Comparison of ENCODE assay signal across 7 mouse cellular contexts in the genomic region with DNA sequence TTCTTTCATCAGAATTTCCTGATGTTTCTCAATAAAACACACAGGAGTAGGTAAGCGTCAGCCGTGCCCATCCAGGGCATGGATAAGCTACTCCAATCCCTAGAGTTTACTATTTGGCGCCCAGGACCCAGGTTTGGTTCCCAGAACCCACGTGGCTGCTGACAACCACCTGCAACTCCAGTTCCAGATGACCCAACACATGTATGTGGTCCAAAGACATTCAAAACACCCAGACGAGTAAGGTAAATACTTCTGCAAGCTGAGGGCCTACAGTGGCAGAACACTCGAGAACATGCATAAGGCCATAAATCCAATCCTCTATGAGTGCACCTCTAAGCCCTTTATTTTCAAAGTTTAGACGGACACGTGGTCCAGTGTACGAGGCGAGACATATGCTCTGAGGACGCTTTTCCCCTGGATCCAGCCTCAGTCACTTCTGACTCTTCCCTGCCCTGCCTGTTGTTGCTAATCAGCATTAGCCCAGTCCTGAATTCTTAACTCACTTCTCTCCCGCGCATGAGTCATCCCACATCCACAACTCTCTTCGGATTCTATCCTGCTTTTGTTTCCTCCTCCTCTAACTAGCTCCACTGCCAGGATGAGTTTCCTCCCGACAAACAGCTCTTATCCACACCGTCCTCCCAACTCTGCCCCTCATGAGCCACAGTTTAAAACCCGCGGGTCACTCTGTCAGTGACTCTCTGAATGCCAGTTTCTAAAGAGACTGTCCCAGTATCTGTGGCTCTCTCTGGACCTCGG. TPM values are rescaled to one million over a fixed set of nuclear protein-coding genes. Genes with fewer than 3 reads are reported as not detected.
DNase-seq lines count a peak whose midpoint lies in the region; ATAC-seq and TF ChIP-seq lines count a peak whose summit lies in the region.

No protein-coding gene starts in this region.

- H3ac ChIP-seq in myocyte (ENCODE audit: control insufficient read depth, insufficient read length) = no peak overlapping the region

- DNase-seq in embryonic facial prominence, embryonic 11.5 days (ENCODE audit: low spot score) = no peak
- no peak for DNase-seq in cerebellum, adult 9-11 months

- peak overlapping the region; percentile 29; the same call in 1 of the 2 replicates for H3K9ac ChIP-seq in embryonic facial prominence, embryonic 11.5 days (replicated peaks; ENCODE audit: low read length)
- peak overlapping the region; percentile 93; the same call in 1 of the 2 replicates for H3K9ac ChIP-seq in hindbrain, embryonic 16.5 days (ENCODE audit: low read depth, low read length)

- ATAC-seq in megakaryocyte, adult 5-6 weeks (ENCODE audit: poor library complexity, severe bottlenecking) = no peak
- ATAC-seq in embryonic facial prominence, embryonic 11.5 days (replicated peaks; ENCODE audit: insufficient number of reproducible peaks, low FRiP score, low TSS enrichment, low read depth) = no peak
- no peak for ATAC-seq in hindbrain, embryonic 16.5 days
- no peak for ATAC-seq in granulocyte monocyte progenitor cell, adult 5-6 weeks (replicated peaks; ENCODE audit: poor library complexity, severe bottlenecking)

- H3K4me3 ChIP-seq in megakaryocyte, embryonic 14.5 days (replicated peaks) = peak overlapping the region; percentile 84
- H3K4me3 ChIP-seq in embryonic facial prominence, embryonic 11.5 days (ENCODE audit: low read depth, low read length) = no peak overlapping the region
- H3K4me3 ChIP-seq in hindbrain, embryonic 16.5 days (ENCODE audit: low read length) = peak overlapping the region; percentile 68; the same call in 1 of the 2 replicates
- H3K4me3 ChIP-seq in myocyte = peak overlapping the region; percentile 61

- H3K79me2 ChIP-seq in myocyte (ENCODE audit: control insufficient read depth, insufficient read depth) = peaks cover 85% of the 10 kb centered on the region

- H3K36me3 ChIP-seq in megakaryocyte, embryonic 14.5 days (replicated peaks; ENCODE audit: low read length) = peaks cover 21% of the 10 kb centered on the region
- no peaks in the 10 kb centered on the region; the same call in 1 of the 2 replicates for H3K36me3 ChIP-seq in embryonic facial prominence, embryonic 11.5 days (replicated peaks; ENCODE audit: control insufficient read depth, insufficient read depth, low read depth, low read length)
- no peaks in the 10 kb centered on the region for H3K36me3 ChIP-seq in hindbrain, embryonic 16.5 days (ENCODE audit: control insufficient read depth, insufficient read depth, low read length)
- peaks cover under 1% of the 10 kb centered on the region for H3K36me3 ChIP-seq in myocyte (ENCODE audit: control insufficient read depth, insufficient read depth)

- no peaks in the 10 kb centered on the region for H3K27me3 ChIP-seq in megakaryocyte, embryonic 14.5 days (replicated peaks)
- no peaks in the 10 kb centered on the region for H3K27me3 ChIP-seq in embryonic facial prominence, embryonic 11.5 days (ENCODE audit: control insufficient read depth, insufficient read depth, low read length)
- H3K27me3 ChIP-seq in hindbrain, embryonic 16.5 days (replicated peaks; ENCODE audit: control insufficient read depth, insufficient read depth, low read length) = no peaks in the 10 kb centered on the region
- H3K27me3 ChIP-seq in myocyte (ENCODE audit: control insufficient read depth, insufficient read depth, insufficient read length) = no peaks in the 10 kb centered on the region

- H3K4me1 ChIP-seq in megakaryocyte, embryonic 14.5 days = peaks cover 74% of the 10 kb centered on the region
- H3K4me1 ChIP-seq in embryonic facial prominence, embryonic 11.5 days (ENCODE audit: control insufficient read depth, insufficient read depth, low read length) = peaks cover 8% of the 10 kb centered on the region
- H3K4me1 ChIP-seq in hindbrain, embryonic 16.5 days (ENCODE audit: control insufficient read depth, insufficient read depth, low read depth, low read length) = peaks cover 50% of the 10 kb centered on the region

- 76% methylated on average over 19 of the region's 19 CpGs for WGBS in embryonic facial prominence, embryonic 11.5 days
- WGBS in hindbrain, embryonic 16.5 days = 77% methylated on average over 19 of the region's 19 CpGs

- no peaks in the 10 kb centered on the region for H3K9me3 ChIP-seq in megakaryocyte, embryonic 14.5 days
- H3K9me3 ChIP-seq in embryonic facial prominence, embryonic 11.5 days (replicated peaks; ENCODE audit: control insufficient read depth, low read length) = no peaks in the 10 kb centered on the region
- no peaks in the 10 kb centered on the region for H3K9me3 ChIP-seq in hindbrain, embryonic 16.5 days (ENCODE audit: control insufficient read depth, low read length)

- TF ChIP-seq POLR2A in myocyte (IDR thresholded peaks at IDR 0.05; ENCODE audit: insufficient read length, low read depth) = no peak

- no peak overlapping the region; the same call in 1 of the 2 replicates for H3K4me2 ChIP-seq in embryonic facial prominence, embryonic 11.5 days (ENCODE audit: low read depth, low read length)
- H3K4me2 ChIP-seq in hindbrain, embryonic 16.5 days (ENCODE audit: low read length) = peak overlapping the region; percentile 88
- H3K4me2 ChIP-seq in myocyte (ENCODE audit: low read depth) = peak overlapping the region; percentile 90

- no peak overlapping the region for H3K27ac ChIP-seq in embryonic facial prominence, embryonic 11.5 days (replicated peaks; ENCODE audit: low read depth, low read length)
- H3K27ac ChIP-seq in hindbrain, embryonic 16.5 days (ENCODE audit: low read depth, low read length) = no peak overlapping the region

TF ChIP-seq in myocyte, 11 proteins besides CTCF, POLR2A, EP300 and RAD21 (continues in another document):
- no peak for TF ChIP-seq E2F4 (IDR thresholded peaks at IDR 0.05; ENCODE audit: insufficient read depth)
- TF ChIP-seq POLR2AphosphoS2 (IDR thresholded peaks at IDR 0.05; ENCODE audit: insufficient read length, low read depth) = no peak
- no peak for TF ChIP-seq REST (IDR thresholded peaks at IDR 0.05; ENCODE audit: insufficient read depth, insufficient read length)
- TF ChIP-seq TCF3 (IDR thresholded peaks at IDR 0.05; ENCODE audit: insufficient read length, low read depth) = no peak
- no peak for TF ChIP-seq MYOG (IDR thresholded peaks at IDR 0.05; ENCODE audit: control insufficient read depth in 1 of 3, insufficient read depth in 1 of 3, insufficient read length in 2 of 3, low read depth in 2 of 3)

RNA-seq across cellular contexts. Expression of gene Josd1, which starts 3.8 kb away (rescaled TPM):
- polyA plus RNA-seq in megakaryocyte, embryonic 14.5 days (2012; ENCODE audit: insufficient read depth, low replicate concordance) = 5.4 and 16.7 TPM in 2 replicates
- total RNA-seq in megakaryocyte, adult 5-6 weeks (2015) = 6.7 and 8.0 TPM in 2 replicates
- total RNA-seq in megakaryocyte, adult 5-6 weeks (2017) = 10.7 and 13.0 TPM in 2 replicates
- polyA plus RNA-seq in embryonic facial prominence, embryonic 11.5 days (2014; fragmentation: Nextera tagmentation; extraction: Ambion mirVana) = 16.4 and 17.4 TPM in 2 replicates
- polyA plus RNA-seq in hindbrain, embryonic 16.5 days (2015; fragmentation: Nextera tagmentation; extraction: Ambion mirVana) = 19.1 and 21.5 TPM in 2 replicates
- 40.6 TPM for polyA plus RNA-seq in myocyte (2012; fragmentation: generic; extraction: Trizol)
- total RNA-seq in granulocyte monocyte progenitor cell, adult 5-6 weeks (2014; fragmentation: Nextera tagmentation) = 22.7 and 24.9 TPM in 2 replicates
- total RNA-seq in granulocyte monocyte progenitor cell, adult 5-6 weeks (2017) = 19.2 and 23.6 TPM in 2 replicates

RNA-seq across cellular contexts. Expression of gene Gtpbp1, which starts 6.8 kb away (rescaled TPM):
- 42.4 and 70.4 TPM in 2 replicates for polyA plus RNA-seq in megakaryocyte, embryonic 14.5 days (2012; ENCODE audit: insufficient read depth, low replicate concordance)
- total RNA-seq in megakaryocyte, adult 5-6 weeks (2015) = 31.2 and 31.9 TPM in 2 replicates
- 36.8 and 56.8 TPM in 2 replicates for total RNA-seq in megakaryocyte, adult 5-6 weeks (2017)
- polyA plus RNA-seq in embryonic facial prominence, embryonic 11.5 days (2014; fragmentation: Nextera tagmentation; extraction: Ambion mirVana) = 29.2 and 31.6 TPM in 2 replicates
- 46.0 and 51.5 TPM in 2 replicates for polyA plus RNA-seq in hindbrain, embryonic 16.5 days (2015; fragmentation: Nextera tagmentation; extraction: Ambion mirVana)
- polyA plus RNA-seq in myocyte (2012; fragmentation: generic; extraction: Trizol) = 52.7 TPM
- 45.8 and 52.4 TPM in 2 replicates for total RNA-seq in granulocyte monocyte progenitor cell, adult 5-6 weeks (2014; fragmentation: Nextera tagmentation)
- 47.0 and 59.9 TPM in 2 replicates for total RNA-seq in granulocyte monocyte progenitor cell, adult 5-6 weeks (2017)

RNA-seq across cellular contexts. Expression of gene Tomm22, which starts 13.2 kb away (rescaled TPM):
- polyA plus RNA-seq in megakaryocyte, embryonic 14.5 days (2012; ENCODE audit: insufficient read depth, low replicate concordance) = 60.9 and 120 TPM in 2 replicates
- 161 and 184 TPM in 2 replicates for total RNA-seq in megakaryocyte, adult 5-6 weeks (2015)
- 81.2 and 82.1 TPM in 2 replicates for total RNA-seq in megakaryocyte, adult 5-6 weeks (2017)
- polyA plus RNA-seq in embryonic facial prominence, embryonic 11.5 days (2014; fragmentation: Nextera tagmentation; extraction: Ambion mirVana) = 308 and 320 TPM in 2 replicates
- polyA plus RNA-seq in hindbrain, embryonic 16.5 days (2015; fragmentation: Nextera tagmentation; extraction: Ambion mirVana) = 220 and 251 TPM in 2 replicates
- 110 TPM for polyA plus RNA-seq in myocyte (2012; fragmentation: generic; extraction: Trizol)
- 146 and 147 TPM in 2 replicates for total RNA-seq in granulocyte monocyte progenitor cell, adult 5-6 weeks (2014; fragmentation: Nextera tagmentation)
- total RNA-seq in granulocyte monocyte progenitor cell, adult 5-6 weeks (2017) = 88.0 and 117 TPM in 2 replicates

RNA-seq across cellular contexts. Expression of gene Cby1, which starts 24.9 kb away (rescaled TPM):
- 122 and 127 TPM in 2 replicates for polyA plus RNA-seq in megakaryocyte, embryonic 14.5 days (2012; ENCODE audit: insufficient read depth, low replicate concordance)
- 9.9 and 12.9 TPM in 2 replicates for total RNA-seq in megakaryocyte, adult 5-6 weeks (2015)
- total RNA-seq in megakaryocyte, adult 5-6 weeks (2017) = 45.0 and 52.0 TPM in 2 replicates
- 64.3 and 66.2 TPM in 2 replicates for polyA plus RNA-seq in embryonic facial prominence, embryonic 11.5 days (2014; fragmentation: Nextera tagmentation; extraction: Ambion mirVana)
- polyA plus RNA-seq in hindbrain, embryonic 16.5 days (2015; fragmentation: Nextera tagmentation; extraction: Ambion mirVana) = 93.8 and 101 TPM in 2 replicates
- polyA plus RNA-seq in myocyte (2012; fragmentation: generic; extraction: Trizol) = 41.6 TPM
- 17.9 and 35.2 TPM in 2 replicates for total RNA-seq in granulocyte monocyte progenitor cell, adult 5-6 weeks (2014; fragmentation: Nextera tagmentation)
- total RNA-seq in granulocyte monocyte progenitor cell, adult 5-6 weeks (2017) = 32.0 and 45.5 TPM in 2 replicates

RNA-seq across cellular contexts. Expression of gene Fam227a, which starts 25.1 kb away (rescaled TPM):
- polyA plus RNA-seq in megakaryocyte, embryonic 14.5 days (2012; ENCODE audit: insufficient read depth, low replicate concordance) = 0.38 and 2.9 TPM in 2 replicates
- total RNA-seq in megakaryocyte, adult 5-6 weeks (2015) = 0.20 and 0.87 TPM in 2 replicates
- total RNA-seq in megakaryocyte, adult 5-6 weeks (2017) = 0.12 and 1.2 TPM in 2 replicates
- polyA plus RNA-seq in embryonic facial prominence, embryonic 11.5 days (2014; fragmentation: Nextera tagmentation; extraction: Ambion mirVana) = 1.8 and 3.3 TPM in 2 replicates
- 3.0 and 3.5 TPM in 2 replicates for polyA plus RNA-seq in hindbrain, embryonic 16.5 days (2015; fragmentation: Nextera tagmentation; extraction: Ambion mirVana)
- 0.74 TPM for polyA plus RNA-seq in myocyte (2012; fragmentation: generic; extraction: Trizol)
- total RNA-seq in granulocyte monocyte progenitor cell, adult 5-6 weeks (2014; fragmentation: Nextera tagmentation) = 0.85 and 6.5 TPM in 2 replicates
- 1.8 and 2.3 TPM in 2 replicates for total RNA-seq in granulocyte monocyte progenitor cell, adult 5-6 weeks (2017)
